Mouse (Mus musculus) spleen, postnatal 10 days (tissue): ENCODE measurements around the gene Cap1.

Experiments used
- DNase-seq, 2 experiments: peaks; one replicate each; pipeline ENCODE4 v3.0.0; 2021 to 2022; ENCODE audit warnings: low spot score in 2 of 2

Gene Cap1

DNA sequence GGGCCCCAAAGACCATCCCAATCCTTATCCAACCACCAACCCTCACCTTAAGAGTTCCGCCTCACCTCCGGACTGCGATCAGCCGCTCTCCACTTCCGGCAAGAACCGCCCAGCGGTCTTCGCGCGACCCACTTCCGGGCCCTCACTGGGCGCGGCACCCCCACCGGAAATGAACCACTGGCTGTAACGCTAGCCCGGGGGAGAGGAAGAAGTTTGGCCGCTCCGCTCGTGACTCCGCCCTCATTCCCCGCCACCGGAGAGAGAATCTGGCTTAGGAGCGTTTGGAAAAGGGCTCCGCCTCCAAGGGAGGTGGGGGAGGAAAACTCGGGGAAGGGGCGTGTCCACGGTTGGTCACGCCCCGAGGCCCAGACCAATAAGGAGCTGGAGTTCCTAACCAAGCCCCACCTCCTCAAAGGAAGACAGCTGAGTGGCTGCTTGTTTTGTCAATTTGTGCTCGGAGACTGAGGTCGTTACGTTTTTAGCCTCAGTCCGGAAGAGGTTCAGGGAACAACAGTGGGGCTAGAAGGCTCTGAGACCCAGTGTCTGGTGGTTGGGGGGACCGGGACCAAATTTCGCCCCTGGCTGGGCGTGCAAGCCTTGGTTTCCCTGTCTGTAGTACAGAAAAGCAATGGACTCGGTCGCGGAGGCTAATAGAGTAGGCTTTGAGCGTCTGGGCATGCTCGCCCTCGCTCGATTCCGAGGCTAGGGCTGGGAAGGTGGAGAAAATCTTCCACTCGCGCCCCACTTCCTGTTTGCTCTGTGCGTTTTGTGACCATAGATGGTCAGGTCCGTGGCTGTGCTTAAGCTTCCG lies at the start of gene Cap1:
Gene Cap1 (minus strand): TSS at position 289 of the 811 bp plus-strand sequence.
- peak; percentile 96 for DNase-seq

DNA sequence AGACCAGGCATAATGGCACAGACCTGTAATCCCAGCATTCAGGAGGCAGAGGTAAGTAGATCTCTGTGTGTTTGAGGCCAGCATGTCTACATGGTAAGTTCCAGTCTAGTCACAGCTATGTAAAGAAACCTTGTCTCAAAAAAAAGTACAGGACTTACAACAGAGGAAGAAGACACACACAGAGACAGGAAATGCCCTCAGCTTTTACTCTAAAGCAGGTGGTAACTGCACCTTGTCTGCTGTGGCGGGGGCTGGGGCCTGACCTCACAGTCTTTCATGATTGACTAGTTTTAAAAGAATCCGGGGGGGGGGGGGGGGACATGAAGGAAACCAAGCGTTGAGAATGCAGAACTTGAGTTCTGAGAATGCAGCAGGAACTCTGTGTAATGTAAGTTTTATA lies 48.0 kb upstream of the Cap1 start:
- peak in 1 of 2 experiments; percentile 66 for DNase-seq

DNA sequence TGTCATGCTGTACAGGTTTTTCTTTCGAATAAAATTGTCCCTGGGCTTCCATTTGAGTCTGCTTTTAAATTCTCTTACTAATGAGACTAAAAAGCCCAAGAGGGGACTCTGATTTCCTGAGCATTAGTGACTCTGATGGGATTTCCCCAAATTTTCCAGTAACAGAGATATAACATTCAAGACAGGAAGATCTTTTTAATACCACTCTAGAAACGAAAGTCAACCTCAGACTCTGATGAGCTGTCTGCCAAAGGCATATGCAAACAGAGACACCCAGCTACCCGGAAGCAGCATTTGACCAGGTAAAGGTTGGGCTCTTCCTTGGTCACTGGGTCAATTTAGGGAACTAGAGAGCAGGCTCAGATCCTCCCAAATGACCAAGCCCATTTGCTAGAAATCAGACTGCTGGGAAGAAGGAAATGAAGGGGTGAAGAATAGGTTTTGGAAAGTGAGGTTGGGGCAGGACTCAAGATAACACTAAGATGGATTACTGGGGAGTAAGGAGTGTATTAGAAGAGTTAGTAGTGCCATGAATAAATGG lies 47.3 kb upstream of the Cap1 start:
- no peak for DNase-seq

DNA sequence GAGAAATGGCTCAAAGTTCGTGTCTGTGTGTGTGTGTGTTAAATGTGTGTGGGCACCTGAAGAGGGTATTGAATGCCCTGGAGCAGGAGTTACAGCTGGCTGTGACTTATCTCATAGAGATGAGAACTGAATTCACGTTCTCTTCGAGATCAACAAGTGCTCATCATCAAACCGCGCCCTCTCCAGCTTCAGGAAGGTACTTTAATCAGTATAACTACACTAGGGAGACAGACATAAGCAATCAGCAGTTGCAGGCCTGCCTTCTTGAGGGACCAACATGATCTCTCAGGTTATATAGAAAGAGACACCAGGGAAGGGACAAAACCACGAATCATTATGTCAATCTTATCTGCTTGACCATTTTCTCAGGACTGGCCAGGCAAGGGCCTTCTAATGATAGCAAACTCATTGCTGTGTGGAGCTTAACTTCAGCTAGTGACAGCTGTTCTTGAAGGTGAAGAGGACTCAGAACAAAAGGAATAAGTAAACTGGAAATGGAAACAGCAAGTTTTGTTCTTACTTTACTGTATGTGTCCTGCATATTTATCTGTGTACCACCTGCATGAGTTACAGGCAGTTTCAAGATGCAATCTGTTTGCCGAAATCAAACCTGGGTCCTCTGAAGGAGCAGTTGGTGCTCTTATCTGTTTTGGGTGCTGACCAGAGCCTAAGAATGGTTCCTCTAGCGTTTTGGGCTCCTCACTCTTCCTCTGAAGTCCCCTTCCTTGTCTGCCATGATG lies 46.6 kb upstream of the Cap1 start:
- no peak for DNase-seq

DNA sequence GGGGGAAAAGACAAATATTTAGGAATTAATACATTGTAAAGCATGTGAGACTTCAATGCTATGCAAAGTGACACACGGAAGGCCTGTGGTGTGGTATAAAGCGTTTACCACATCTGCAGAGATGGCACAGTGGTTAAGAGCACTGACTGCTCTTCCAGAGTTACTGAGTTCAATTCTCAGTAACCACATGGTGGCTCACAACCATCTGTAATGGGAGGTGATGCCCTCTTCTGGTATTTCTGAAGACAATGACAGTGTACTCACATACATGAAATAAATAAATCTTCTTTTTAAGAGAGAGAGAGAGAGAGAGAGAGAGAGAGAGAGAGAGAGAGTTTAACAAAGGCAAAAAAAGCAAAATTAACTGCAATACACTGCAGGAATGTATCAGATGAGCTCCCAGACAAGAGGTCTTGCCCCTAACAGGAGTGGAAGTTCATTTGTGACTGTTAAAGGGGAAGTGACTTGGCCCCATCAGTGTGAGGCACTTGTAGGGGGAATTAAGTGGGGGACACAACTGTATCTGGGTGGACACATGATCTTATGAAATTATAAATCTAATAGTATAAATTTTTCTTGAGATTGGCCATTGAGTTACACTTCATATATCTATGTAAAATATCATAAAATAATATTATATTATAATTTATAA lies 45.2 kb upstream of the Cap1 start:
- no peak for DNase-seq

DNA sequence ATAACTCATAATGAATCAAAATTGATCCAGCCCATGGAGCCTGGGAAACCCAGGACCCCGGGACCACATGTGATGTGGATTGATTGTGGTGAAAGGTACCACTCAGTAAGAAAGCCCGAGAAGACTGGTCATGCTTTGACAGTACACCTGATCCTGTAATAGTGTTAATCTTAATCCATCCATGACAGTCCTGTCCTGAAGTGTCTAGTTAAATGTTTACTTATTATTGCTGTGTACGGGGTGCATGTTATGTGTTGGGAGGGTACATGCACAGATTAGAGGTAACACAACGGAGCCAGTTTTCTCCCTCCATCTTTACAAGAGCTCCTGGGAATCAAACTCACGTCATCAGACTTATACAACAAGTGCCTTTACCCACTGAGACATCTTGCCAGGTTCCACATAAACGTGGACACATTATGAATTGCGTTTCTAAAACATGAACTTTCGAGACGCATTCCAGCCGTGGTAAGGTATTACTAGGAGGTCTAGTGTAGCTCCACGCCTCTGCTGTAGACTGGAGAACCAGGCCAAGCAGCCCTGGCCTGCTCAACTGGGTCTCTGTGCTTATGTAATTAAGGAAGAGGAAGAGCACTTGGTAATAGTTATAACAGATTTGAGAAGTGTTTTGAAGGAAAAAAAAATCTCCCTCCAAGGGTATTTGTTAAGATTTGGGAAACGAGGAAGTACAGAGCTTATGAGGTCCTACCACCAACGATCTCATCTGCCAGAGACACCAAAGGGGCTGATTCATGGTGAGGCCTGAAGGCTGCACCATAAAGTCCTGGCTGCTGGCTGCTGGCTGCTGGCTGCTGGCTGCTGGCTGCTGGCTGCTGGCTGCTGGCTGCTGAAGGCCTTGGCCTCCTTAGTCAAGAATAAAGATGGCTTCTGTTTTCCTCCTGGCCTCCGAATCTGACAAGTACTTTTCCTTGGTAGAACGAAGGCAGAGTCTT lies 37.8 kb upstream of the Cap1 start:
- DNase-seq: no peak

DNA sequence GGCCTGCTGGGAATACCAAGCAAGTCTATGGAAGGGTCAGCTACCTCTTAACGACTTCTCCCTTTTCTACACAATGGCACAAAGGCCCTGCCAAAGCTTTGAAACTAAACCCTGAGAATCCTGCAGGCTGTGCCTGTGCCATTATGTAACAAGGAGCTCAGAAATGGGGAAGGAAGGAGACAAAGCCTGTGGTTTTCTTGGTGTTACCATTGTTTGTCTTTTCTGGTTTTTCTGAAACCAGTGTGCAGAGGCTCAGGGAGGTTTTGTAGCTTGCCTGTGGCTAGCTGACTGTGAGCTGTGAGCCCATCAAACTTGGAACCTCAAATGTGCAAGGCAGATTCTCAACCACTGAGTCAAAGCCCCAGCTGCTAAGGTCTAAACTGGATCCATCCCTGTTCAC lies 37.0 kb upstream of the Cap1 start:
- no peak for DNase-seq

DNA sequence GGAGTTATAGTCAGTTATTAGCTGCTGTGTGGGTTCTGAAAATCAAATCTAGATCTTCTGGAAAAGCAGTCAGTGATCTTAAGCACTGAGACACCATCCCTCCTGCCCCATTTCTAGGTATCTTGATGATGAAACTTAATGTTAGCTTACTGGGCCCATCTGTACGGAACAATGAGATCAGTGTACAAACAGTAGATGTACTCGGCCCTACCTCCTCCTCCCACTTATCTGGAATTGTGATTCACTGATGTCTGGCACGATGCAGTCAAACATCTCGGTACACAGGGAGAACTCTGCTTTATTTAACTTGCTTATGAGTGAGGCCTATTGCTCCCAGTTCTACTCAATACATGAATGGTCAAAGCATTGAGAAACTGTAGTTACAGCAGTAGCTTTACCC lies 30.1 kb upstream of the Cap1 start:
- no peak for DNase-seq

DNA sequence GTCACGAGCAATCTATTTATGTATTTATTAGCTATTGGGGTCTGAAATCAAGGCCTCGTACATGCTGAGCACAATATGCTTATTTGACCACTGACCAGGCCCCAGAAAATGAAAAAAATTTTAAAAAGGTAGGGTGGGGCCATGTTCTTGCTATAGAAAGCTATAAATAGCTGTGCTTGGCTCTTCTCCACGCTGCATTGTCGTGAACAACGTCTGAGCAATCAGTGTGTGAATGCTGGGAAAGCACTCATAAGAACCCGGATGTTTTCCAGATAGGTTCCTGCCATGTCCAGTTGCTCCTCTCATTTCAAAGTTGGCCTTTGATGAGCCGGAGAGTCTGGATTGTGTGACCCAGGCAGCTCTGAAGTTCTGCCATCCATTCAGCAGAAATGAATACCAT lies 28.3 kb upstream of the Cap1 start:
- no peak for DNase-seq

DNA sequence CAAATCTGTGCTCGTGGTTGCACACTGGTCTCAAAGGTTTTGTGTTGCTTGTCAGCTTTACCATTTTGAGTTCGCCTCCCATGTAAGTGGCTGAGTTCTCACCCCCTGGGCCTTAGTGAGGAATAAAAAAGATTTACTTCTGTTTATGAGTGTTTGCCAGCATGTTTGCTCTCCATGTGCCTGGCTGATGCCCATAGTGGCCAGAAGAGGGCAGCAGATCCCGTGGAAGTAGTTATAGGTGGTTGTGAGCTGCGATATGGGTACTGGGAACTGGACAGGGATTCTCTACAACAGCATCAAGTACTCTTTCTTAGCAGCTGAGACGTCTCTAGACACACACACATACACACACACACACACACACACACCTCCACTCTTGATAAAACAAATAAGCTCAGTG lies 26.8 kb upstream of the Cap1 start:
- DNase-seq: peak in 1 of 2 experiments; percentile 36

DNA sequence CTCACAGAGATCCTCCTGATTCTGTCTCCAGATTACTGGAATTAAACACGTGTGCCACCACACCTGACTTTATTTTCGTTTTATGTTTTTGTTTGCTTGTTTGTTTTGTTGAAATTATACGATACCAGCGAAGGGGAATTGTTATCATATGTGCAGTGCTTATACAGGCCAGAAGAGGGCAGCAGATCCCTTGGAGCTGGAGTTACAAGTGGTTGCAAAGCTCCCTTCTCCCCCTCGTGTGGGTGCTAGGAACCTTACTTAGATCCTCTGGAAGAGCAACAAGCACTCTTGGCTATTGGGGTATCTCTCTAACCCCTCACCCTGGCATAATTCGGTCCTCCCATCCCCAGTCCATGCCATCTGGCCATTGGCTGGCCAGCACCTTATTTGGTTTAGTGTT lies 24.7 kb upstream of the Cap1 start:
- peak in 1 of 2 experiments; percentile 45 for DNase-seq

DNA sequence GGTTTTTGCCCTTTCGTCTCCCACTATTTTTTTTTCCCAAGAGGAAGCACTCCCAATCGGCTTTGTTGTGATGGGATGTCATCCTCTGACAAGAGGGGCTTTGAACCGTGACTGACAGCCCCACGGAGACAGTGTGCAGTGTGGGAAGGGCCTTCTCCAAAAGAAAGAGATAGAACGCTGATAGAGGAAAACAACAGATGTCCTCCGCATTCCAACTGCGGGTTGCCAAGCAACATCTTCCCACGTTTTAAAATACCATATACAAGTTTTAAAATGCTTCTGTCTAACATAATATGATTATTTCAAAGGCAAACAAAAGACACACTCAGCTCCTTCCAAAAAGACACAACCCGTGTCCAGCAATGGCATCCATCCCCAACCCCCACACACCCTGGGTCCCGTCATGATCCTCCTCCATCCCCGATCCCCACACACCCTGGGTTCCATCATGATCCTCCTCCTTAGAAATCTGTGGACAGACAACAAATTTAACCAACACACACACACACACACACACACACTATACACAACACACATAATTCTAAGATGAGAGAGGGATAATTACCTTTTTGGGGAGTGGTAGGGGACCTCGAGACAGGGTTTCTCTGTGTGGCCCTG lies 23.8 kb upstream of the Cap1 start:
- no peak for DNase-seq

DNA sequence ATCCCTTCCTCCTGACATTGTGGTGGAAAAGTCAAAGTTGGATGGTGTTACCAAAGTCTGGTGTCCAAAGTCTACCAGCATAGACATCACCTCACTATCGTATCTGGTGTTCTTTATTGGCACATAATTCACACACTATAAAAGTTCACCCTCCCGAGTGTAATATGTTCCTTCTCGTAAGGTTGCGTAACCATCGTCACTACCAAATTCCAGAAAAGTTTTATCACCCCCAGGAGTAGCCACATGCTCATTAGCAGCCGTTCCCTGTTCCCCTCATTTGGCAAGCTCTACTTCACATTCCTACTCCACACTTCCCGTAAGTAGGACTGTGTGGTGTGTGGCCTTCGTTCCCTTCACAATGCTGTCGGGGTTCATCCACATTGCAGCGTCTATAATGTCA lies 19.5 kb upstream of the Cap1 start:
- DNase-seq: no peak

DNA sequence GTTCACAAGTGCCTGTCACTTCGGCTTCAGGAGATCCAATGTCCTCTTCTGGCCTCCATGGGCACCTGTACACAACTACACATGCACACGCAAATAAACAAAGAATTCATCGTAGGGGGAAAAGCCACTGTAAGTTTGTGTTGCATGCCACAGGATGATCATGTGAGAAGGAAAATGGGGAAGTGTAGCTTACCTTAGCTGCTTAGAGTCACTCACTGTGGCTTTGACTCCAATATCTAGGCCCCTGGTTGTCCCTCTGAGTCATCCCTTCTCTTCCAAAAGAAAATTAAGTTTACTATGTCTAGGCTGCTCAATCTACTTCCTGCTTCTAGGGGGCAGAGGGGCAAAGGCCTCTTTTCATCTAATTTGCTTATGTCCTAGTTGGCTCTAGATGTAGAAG lies 17.9 kb upstream of the Cap1 start:
- DNase-seq: no peak

DNA sequence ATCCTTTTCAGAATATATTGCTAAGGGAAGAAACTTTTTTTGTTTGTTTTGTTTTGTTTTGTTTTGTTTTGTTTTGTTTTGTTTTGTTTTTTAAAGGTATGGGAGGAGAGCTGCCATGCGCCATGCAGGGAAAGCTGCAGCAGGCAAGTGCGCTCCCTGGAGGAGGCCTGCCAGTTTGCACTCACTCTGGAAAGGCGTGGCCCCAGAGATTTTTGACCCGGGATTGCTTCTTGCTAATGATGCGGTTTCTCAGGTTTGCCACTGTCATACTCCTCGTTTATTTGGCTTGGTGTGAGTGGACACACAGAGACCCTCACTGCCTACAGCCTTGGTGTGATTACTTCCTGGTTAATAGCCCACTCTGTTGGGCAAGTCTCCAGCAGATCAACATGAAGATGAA lies 16.3 kb upstream of the Cap1 start:
- DNase-seq: peak in 1 of 2 experiments; percentile 50

DNA sequence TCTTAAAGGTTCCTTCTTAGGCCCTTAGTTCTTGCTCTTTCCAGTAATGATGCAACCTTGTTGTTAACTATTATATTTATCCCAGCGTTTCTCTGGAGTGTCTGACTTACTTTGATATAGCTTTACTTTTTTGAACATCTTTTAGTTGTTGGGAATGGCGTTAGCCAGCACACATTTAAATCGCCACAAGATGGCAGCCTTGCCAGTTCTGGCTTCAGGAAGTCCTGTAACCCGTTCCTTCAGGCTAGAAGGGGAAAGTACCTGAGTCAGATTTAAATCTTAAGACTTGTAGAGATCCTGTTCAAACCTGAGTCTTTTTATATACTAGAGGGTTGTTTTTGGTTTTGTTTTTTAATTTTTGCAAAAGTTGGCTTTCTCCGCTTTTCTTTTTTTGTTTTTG lies 12.5 kb upstream of the Cap1 start:
- peak; percentile 23 to 75 for DNase-seq

DNA sequence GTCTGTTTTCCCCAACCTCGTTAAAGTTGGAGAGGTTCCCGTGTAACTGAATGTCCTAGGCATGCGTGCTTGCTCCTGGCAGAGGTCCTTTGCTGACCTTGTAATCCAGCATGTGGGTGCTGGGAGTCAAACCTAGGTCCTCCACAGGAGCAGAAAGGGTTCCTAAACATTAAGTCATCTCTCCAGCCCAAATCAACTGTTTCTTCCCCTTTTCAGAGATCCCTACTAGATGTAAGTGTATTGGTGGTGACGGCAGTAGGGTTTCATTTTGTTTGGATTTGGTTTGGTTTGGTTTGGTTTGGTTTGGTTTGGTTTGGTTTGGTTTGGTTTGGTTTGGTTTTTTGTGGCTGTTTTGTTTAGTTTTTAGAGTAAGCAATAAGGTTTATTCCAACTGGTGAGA lies 11.9 kb upstream of the Cap1 start:
- DNase-seq: no peak

DNA sequence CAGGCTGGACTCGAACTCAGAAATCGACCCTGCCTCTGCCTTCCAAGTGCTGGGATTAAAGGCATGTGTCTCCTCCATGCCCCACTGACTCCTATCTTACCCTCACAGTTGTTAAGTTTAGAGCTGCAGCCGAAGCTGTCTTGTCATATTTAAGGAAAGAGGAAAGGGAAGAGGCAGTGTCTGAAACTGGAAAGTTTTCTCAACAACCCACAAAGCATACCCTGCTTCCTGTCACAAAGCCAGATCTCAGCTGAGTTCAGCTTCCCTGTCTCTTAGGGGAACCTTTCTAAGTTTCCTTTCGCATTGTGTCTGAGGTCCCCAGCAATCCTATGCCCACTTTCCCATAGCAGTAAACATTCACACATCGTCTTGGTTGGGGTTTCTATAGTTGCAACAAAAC lies 6.3 kb upstream of the Cap1 start:
- DNase-seq: no peak

DNA sequence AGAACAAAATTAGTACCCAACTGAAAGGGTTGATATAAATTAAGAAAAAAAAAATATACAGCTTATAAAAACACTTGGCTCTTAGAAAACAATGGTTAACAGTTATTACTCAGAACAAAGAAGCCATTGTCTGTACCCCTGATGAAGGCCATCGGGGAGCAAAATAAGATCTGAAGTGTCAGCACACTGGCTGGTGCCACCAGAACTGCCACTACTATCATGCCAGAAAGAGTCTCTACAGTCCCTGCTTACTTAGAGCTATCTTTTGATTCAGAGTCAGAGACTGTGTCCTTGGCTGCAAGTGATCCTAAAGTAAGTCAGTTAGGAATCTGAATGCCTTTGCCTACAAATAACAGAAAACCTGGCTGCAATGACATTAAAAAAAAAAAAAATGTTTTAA lies 5.7 kb upstream of the Cap1 start:
- DNase-seq: no peak

DNA sequence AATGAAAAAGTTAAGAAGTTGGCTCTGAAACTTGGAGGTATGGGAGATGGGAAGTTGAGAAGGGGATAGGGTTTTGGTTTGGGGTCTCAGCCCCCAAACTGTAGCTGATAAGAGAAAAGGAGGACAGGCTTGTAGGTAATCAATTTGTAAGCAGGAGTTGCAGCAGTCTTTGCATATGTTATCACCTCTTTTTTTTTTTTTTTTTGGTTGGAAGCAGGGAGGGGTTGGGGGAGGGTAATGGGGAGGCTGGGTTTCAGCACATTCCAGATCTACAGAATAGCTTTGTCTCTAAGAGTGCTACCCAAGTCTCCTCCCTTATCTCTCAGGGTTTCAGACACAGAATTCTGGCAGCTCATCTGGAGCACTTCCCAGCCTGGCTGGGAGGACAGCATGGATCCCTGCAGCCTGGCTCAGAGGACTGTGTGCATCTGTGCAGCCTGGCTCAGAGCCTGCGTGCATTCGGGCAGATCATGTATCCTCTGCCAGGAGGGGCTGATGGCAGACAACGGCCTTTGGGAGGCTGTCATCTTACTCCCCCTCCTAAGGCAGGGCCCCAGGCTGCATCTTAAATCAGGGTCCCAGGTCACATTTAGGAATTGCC lies 5.1 kb upstream of the Cap1 start:
- no peak for DNase-seq

DNA sequence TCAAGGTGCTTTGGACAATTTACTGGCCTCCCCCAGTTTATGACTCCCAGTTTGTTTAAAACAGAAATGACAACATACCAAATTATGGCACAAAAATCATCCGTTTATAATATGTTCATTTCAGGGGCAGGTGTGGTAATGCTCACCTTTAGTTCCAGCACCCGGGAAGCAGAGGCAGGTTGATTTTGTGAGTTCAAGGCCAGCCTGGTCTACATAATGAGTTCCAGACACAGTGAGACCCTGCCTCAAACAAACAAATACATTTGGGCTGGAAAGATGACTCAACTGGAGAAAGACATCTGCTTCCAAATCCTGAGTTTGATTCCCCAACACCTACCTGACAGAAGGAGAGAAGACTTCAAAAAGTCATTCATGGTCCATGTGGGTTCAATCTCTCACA lies 1.5 kb upstream of the Cap1 start:
- no peak for DNase-seq
